Mouse (Mus musculus): ENCODE measurements around the gene Kctd8. TPM values are rescaled to one million over a fixed set of nuclear protein-coding genes. Genes with fewer than 3 reads are reported as not detected.

Kctd8 gene
- polyA plus RNA-seq, 1 experiment from 2014 or later = not detected

DNA sequence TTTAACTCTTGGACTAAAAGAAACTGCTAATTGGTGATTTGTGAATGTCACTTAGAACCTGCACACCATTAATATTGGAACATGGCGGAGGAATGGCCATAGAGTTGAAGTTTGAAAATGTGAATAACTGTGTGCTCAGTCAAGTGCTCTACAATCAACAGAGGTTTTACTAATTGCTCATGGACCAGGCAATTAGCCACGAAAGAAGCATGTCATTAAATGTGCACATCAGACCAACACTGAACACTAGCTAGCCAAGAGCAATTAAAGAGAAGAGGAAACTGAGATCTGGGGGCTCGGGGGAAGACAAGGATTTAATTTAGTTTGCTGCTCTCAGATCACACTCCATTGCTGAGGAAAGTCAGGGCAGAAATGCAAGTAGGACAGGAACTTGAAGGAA, 126.3 kb downstream of the Kctd8 start:
- no peaks in the 10 kb centered on the region for H3K9me3 ChIP-seq (ENCODE audit: low read length)
- DNase-seq (no peak), ATAC-seq (no peak)
- H3K36me3 ChIP-seq (replicated peaks; ENCODE audit: insufficient read depth, low read length) = no peaks in the 10 kb centered on the region
- 63% methylated on average over 3 of the region's 3 CpGs for WGBS (ENCODE audit: insufficient replicate concordance)
- TF ChIP-seq EP300 (IDR thresholded peaks at IDR 0.05; ENCODE audit: low read depth) (no peak), CTCF (IDR thresholded peaks at IDR 0.05; ENCODE audit: low read depth) (no peak)
- no peak overlapping the region for H3K9ac ChIP-seq (replicated peaks)
- no peak overlapping the region for H3K4me3 ChIP-seq (ENCODE audit: low read depth, low read length)
- no peaks in the 10 kb centered on the region for H3K4me1 ChIP-seq (ENCODE audit: insufficient read depth)
- no peaks in the 10 kb centered on the region for H3K27me3 ChIP-seq (ENCODE audit: insufficient read depth, low read length)
- no peak overlapping the region for H3K27ac ChIP-seq (ENCODE audit: low read depth)
- no peak overlapping the region for H3K4me2 ChIP-seq (ENCODE audit: low read depth, low read length)

DNA sequence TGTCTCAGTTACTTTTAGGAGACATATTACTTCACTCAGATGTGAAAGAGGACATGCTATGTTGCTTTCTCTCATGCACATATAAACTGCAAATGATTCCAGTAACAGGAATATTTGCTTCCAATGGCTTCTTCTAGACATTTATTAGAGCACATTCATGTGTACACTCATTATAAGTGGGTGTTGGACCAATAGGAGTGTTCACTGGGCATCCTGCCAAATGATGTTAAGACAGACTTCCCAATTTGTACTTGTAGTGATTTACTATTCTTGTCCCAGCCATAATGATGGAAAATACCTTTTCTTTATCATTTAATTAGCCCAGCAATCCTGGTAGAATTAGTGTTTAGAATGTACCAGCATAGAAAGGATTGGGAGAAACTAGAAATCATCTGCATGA, 132.1 kb downstream of the Kctd8 start:
- Histone ChIP-seq H3K36me3 (replicated peaks; ENCODE audit: insufficient read depth, low read length) (no peaks in the 10 kb centered on the region), H3K27ac (ENCODE audit: low read depth) (no peak overlapping the region), H3K9me3 (ENCODE audit: low read length) (no peaks in the 10 kb centered on the region), H3K4me1 (ENCODE audit: insufficient read depth) (no peaks in the 10 kb centered on the region), H3K4me2 (ENCODE audit: low read depth, low read length) (no peak overlapping the region), H3K27me3 (ENCODE audit: insufficient read depth, low read length) (no peaks in the 10 kb centered on the region), H3K9ac (replicated peaks) (no peak overlapping the region), H3K4me3 (ENCODE audit: low read depth, low read length) (no peak overlapping the region)
- DNase-seq = no peak
- no peak for ATAC-seq
- TF ChIP-seq EP300 (IDR thresholded peaks at IDR 0.05; ENCODE audit: low read depth) (no peak), CTCF (IDR thresholded peaks at IDR 0.05; ENCODE audit: low read depth) (no peak)

DNA sequence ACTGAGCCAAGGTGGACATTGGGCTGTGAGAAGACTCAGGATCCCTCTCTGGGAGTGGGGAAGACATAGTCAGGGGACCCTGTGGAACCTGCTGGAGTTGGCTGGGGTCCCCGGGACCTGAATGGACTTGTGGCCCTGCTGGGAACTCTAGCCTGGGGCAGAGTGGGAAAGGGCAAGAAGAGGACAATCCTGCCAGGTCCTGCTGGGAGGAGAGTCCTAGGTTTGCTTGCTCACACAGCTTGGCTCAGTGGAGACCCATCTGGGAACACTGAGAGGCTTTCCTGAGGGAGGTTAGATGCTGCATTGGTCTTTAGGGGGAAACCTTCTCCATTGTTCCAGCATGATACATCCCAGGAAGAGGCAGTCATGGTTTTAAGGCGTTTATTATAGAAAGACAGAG, 133.8 kb downstream of the Kctd8 start:
- Histone ChIP-seq H3K9ac (replicated peaks) (no peak overlapping the region), H3K27ac (ENCODE audit: low read depth) (no peak overlapping the region), H3K36me3 (replicated peaks; ENCODE audit: insufficient read depth, low read length) (no peaks in the 10 kb centered on the region), H3K4me1 (ENCODE audit: insufficient read depth) (no peaks in the 10 kb centered on the region), H3K4me2 (ENCODE audit: low read depth, low read length) (no peak overlapping the region), H3K4me3 (ENCODE audit: low read depth, low read length) (no peak overlapping the region), H3K27me3 (ENCODE audit: insufficient read depth, low read length) (no peaks in the 10 kb centered on the region), H3K9me3 (ENCODE audit: low read length) (no peaks in the 10 kb centered on the region)
- no peak for DNase-seq
- WGBS (ENCODE audit: insufficient replicate concordance) = 56% methylated on average over 2 of the region's 2 CpGs
- TF ChIP-seq CTCF (IDR thresholded peaks at IDR 0.05; ENCODE audit: low read depth) = no peak
- no peak for TF ChIP-seq EP300 (IDR thresholded peaks at IDR 0.05; ENCODE audit: low read depth)
- no peak for ATAC-seq

DNA sequence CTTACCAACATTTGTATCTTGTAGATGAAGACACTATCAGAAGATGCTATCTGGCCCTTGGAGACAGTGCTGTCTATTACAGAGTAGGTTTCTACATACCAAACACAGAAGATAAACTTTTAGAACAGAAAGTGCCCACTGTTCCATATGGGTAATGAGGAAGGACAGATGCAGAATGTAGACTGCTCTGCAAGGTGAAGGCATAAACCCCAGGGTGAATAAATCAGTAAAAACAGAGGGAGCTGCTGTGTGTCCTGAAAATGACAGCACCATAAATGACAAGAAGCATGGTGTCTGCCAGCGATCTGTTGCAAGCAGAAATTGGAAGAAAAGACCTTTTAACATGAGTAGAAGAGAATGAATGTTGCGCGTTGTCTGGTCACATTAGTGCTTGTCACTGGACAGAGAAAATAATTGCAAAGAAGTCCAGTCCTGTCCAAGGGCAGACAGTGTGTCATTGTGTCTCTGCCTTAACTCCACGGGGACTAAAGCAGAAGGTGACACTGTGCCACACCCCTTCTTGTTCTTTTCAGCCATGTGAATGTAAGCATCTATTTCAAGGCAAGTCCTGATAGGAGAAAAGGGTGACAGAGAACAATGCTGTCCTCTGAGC, 181.5 kb downstream of the Kctd8 start:
- H3K9ac ChIP-seq (replicated peaks) = no peak overlapping the region
- no peaks in the 10 kb centered on the region for H3K36me3 ChIP-seq (replicated peaks; ENCODE audit: insufficient read depth, low read length)
- no peak overlapping the region for H3K27ac ChIP-seq (ENCODE audit: low read depth)
- no peak overlapping the region for H3K4me2 ChIP-seq (ENCODE audit: low read depth, low read length)
- H3K4me1 ChIP-seq (ENCODE audit: insufficient read depth) = no peaks in the 10 kb centered on the region
- WGBS (ENCODE audit: insufficient replicate concordance) = 76% methylated on average over 4 of the region's 4 CpGs
- DNase-seq (no peak), ATAC-seq (no peak)
- no peak overlapping the region for H3K4me3 ChIP-seq (ENCODE audit: low read depth, low read length)
- H3K27me3 ChIP-seq (ENCODE audit: insufficient read depth, low read length) = no peaks in the 10 kb centered on the region
- no peaks in the 10 kb centered on the region for H3K9me3 ChIP-seq (ENCODE audit: low read length)
- TF ChIP-seq CTCF (IDR thresholded peaks at IDR 0.05; ENCODE audit: low read depth) = no peak
- TF ChIP-seq EP300 (IDR thresholded peaks at IDR 0.05; ENCODE audit: low read depth) = no peak

DNA sequence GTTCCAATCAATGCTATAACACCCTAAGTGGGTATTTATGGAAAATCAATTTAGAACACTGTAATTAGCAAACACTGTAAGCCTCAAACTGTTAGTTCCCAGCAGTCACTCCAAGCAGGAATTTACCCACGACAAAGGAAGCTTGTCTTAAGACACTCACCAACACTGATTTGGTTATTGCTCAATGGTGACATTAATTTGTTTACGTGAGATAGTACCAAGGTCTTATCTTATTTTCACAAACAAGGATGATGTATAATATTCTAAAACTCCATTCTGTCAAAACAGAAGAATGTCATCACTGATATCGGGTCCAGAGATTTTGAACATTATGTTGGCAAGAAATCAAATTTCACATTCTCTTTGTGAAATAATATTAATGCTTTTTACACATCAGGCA, 185.0 kb downstream of the Kctd8 start:
- H3K4me2 ChIP-seq (ENCODE audit: low read depth, low read length) = no peak overlapping the region
- WGBS (ENCODE audit: insufficient replicate concordance) = 67% methylated on average over 3 of the region's 3 CpGs
- H3K9me3 ChIP-seq (ENCODE audit: low read length) = no peaks in the 10 kb centered on the region
- no peak for TF ChIP-seq CTCF (IDR thresholded peaks at IDR 0.05; ENCODE audit: low read depth)
- no peak for TF ChIP-seq EP300 (IDR thresholded peaks at IDR 0.05; ENCODE audit: low read depth)
- H3K4me3 ChIP-seq (ENCODE audit: low read depth, low read length) = no peak overlapping the region
- no peak overlapping the region for H3K27ac ChIP-seq (ENCODE audit: low read depth)
- DNase-seq (no peak), ATAC-seq (no peak)
- H3K9ac ChIP-seq (replicated peaks) = no peak overlapping the region
- H3K36me3 ChIP-seq (replicated peaks; ENCODE audit: insufficient read depth, low read length) = no peaks in the 10 kb centered on the region
- H3K27me3 ChIP-seq (ENCODE audit: insufficient read depth, low read length) = no peaks in the 10 kb centered on the region
- no peaks in the 10 kb centered on the region for H3K4me1 ChIP-seq (ENCODE audit: insufficient read depth)

DNA sequence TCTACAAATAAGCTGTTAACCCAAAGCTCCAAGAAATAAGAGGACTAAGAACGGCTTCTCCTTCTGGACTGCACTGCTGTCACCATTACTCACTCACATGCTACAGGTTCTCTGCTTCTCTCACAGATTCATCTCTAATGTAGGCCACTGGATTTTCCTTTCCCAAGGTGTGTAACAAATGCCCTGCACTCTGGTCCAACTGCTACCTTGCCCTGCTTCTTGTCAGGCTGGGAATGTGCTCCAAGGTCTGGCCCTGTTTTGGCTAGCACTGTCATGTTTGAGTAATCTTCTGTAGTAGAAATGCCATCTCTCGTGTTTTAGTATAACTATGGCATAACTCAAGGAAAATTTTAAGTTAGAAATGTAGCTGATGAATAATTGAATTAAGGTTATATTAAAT, 195.7 kb downstream of the Kctd8 start:
- ATAC-seq (no peak), DNase-seq (no peak)
- H3K4me1 ChIP-seq (ENCODE audit: insufficient read depth) = no peaks in the 10 kb centered on the region
- H3K9me3 ChIP-seq (ENCODE audit: low read length) = no peaks in the 10 kb centered on the region
- H3K27me3 ChIP-seq (ENCODE audit: insufficient read depth, low read length) = no peaks in the 10 kb centered on the region
- no peak overlapping the region for H3K27ac ChIP-seq (ENCODE audit: low read depth)
- H3K36me3 ChIP-seq (replicated peaks; ENCODE audit: insufficient read depth, low read length) = no peaks in the 10 kb centered on the region
- no peak overlapping the region for H3K4me2 ChIP-seq (ENCODE audit: low read depth, low read length)
- H3K9ac ChIP-seq (replicated peaks) = no peak overlapping the region
- H3K4me3 ChIP-seq (ENCODE audit: low read depth, low read length) = no peak overlapping the region
- TF ChIP-seq EP300 (IDR thresholded peaks at IDR 0.05; ENCODE audit: low read depth) = no peak
- TF ChIP-seq CTCF (IDR thresholded peaks at IDR 0.05; ENCODE audit: low read depth) = no peak
- WGBS (ENCODE audit: insufficient replicate concordance) = 67% methylated on average over 2 of the region's 2 CpGs

DNA sequence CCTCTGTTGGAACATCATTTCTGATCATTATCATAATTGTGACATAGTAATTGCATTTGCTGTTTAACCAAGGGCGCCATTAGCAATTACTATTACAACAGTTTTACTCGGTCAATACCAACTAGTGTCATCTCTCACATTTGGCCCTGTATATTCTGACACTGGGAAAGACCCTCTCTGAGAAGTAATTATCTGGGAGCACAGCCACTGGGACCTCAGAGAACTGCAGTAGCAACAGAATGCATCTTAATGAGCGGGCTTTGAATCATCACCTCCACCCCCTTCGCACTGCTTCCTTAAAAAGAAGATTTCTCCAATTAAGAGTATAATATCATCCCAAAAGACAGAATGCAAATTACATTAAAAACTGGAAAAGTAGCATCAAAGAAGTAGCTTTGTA, 200.4 kb downstream of the Kctd8 start:
- 81% methylated on average over 4 of the region's 4 CpGs for WGBS (ENCODE audit: insufficient replicate concordance)
- TF ChIP-seq EP300 (IDR thresholded peaks at IDR 0.05; ENCODE audit: low read depth) (no peak), CTCF (IDR thresholded peaks at IDR 0.05; ENCODE audit: low read depth) (no peak)
- no peaks in the 10 kb centered on the region for H3K36me3 ChIP-seq (replicated peaks; ENCODE audit: insufficient read depth, low read length)
- H3K27me3 ChIP-seq (ENCODE audit: insufficient read depth, low read length) = no peaks in the 10 kb centered on the region
- ATAC-seq (no peak), DNase-seq (no peak)
- H3K4me1 ChIP-seq (ENCODE audit: insufficient read depth) = no peaks in the 10 kb centered on the region
- H3K9ac ChIP-seq (replicated peaks) = no peak overlapping the region
- H3K4me3 ChIP-seq (ENCODE audit: low read depth, low read length) = no peak overlapping the region
- no peaks in the 10 kb centered on the region for H3K9me3 ChIP-seq (ENCODE audit: low read length)
- H3K4me2 ChIP-seq (ENCODE audit: low read depth, low read length) = no peak overlapping the region
- no peak overlapping the region for H3K27ac ChIP-seq (ENCODE audit: low read depth)
